ENCODE assay signal across 8 mouse cellular contexts in genomic region chr16:33922111-33923000, GRCm38 (mm10). TPM values are rescaled to one million over a fixed set of nuclear protein-coding genes. Genes with fewer than 3 reads are reported as not detected.
DNase-seq lines count a peak whose midpoint lies in the region; ATAC-seq and TF ChIP-seq lines count a peak whose summit lies in the region.

No protein-coding gene starts in this region.

- peak overlapping the region; percentile 30 for H3K4me3 ChIP-seq in bone marrow macrophage, adult 2 months (ENCODE audit: insufficient read depth, low read length)

- no peak for TF ChIP-seq POLR2A in bone marrow macrophage, adult 2 months (IDR thresholded peaks at IDR 0.05; ENCODE audit: borderline replicate concordance, low read depth, low read length)

- H3K27ac ChIP-seq in bone marrow macrophage, adult 2 months (ENCODE audit: insufficient read depth, low read depth, low read length), result peak overlapping the region; percentile 99

- peaks cover 53% of the 10 kb centered on the region for H3K4me1 ChIP-seq in bone marrow macrophage, adult 2 months (ENCODE audit: control insufficient read depth, insufficient read depth, low read length)

- peak; percentile 85 for DNase-seq in layer of hippocampus, adult 9-11 months
- no peak for DNase-seq in layer of hippocampus, postnatal 10 days (ENCODE audit: low spot score in 2 of 2)
- DNase-seq in kidney, postnatal 4 days, result peak; percentile 57 to 73
- DNase-seq in testis, postnatal 10 days (ENCODE audit: low spot score), result no peak
- DNase-seq in urinary bladder, postnatal 10 days (ENCODE audit: low spot score), result no peak

- ATAC-seq in granulocyte monocyte progenitor cell, adult 5-6 weeks (replicated peaks; ENCODE audit: poor library complexity, severe bottlenecking), result peak; percentile 83
- ATAC-seq in neutrophil, adult 5-6 weeks (ENCODE audit: extremely low read depth, insufficient number of reproducible peaks, low FRiP score, poor library complexity, severe bottlenecking), result 0 out of 2 replicates have a peak, but pooled peaks have one; percentile 32

- TF ChIP-seq CTCF in bone marrow macrophage, adult 2 months (IDR thresholded peaks at IDR 0.05; ENCODE audit: low read depth, low read length), result no peak

RNA-seq across cellular contexts. Expression of gene Umps, which starts 44.5 kb away (rescaled TPM):
- 10 to 100 TPM; 17.1 to 18.5 TPM for total RNA-seq in layer of hippocampus, postnatal 10 days (2021)
- 9.2 and 11.6 TPM in 2 replicates for polyA plus RNA-seq in bone marrow macrophage, adult 2 months (2012; ENCODE audit: insufficient read depth, insufficient read length, missing spikeins)
- total RNA-seq in granulocyte monocyte progenitor cell, adult 5-6 weeks (2014; fragmentation: Nextera tagmentation), result 69.3 and 73.3 TPM in 2 replicates
- total RNA-seq in granulocyte monocyte progenitor cell, adult 5-6 weeks (2017), result 129 and 134 TPM in 2 replicates
- total RNA-seq in neutrophil, adult 5-6 weeks (2017), result 12.8 and 13.0 TPM in 2 replicates

Comparison
In these comparisons a context has a peak if more than half of its experiments do, and no peak if none do; other contexts are left out.
1. DNase-seq: peak in layer of hippocampus, adult 9-11 months (single experiment) and kidney, postnatal 4 days (2 of 2); none in layer of hippocampus, postnatal 10 days (0 of 2), testis, postnatal 10 days (single experiment) and urinary bladder, postnatal 10 days (single experiment).